Mouse (Mus musculus): ENCODE data around the gene 2610528A11Rik.

2610528A11Rik gene

GRCm38 (mm10) chr14:37094436-37094835, 19.4 kb downstream of the 2610528A11Rik start:
- DNase-seq (ENCODE audit: low read depth, low spot score), result no peak

GRCm38 (mm10) chr14:37083755-37084154, 30.1 kb downstream of the 2610528A11Rik start:
- DNase-seq (ENCODE audit: low read depth, low spot score), result no peak

- no peak for DNase-seq (ENCODE audit: low read depth, low spot score)
Measured at GRCm38 (mm10) chr14:37080724-37081123, 33.1 kb downstream of the 2610528A11Rik start.

- DNase-seq (ENCODE audit: low read depth, low spot score), result peak; percentile 6
Measured at GRCm38 (mm10) chr14:37068516-37068915, 45.3 kb downstream of the 2610528A11Rik start.

GRCm38 (mm10) chr14:37067629-37068028, 46.2 kb downstream of the 2610528A11Rik start, which contains the start of gene Lrit2:
TSS of gene Lrit2 (plus strand) at chr14:37067929.
- no peak for DNase-seq (ENCODE audit: low read depth, low spot score)

- no peak for DNase-seq (ENCODE audit: low read depth, low spot score)
Measured at GRCm38 (mm10) chr14:37066636-37067035, 47.2 kb downstream of the 2610528A11Rik start.

GRCm38 (mm10) chr14:37064849-37065248, 49.0 kb downstream of the 2610528A11Rik start:
- no peak for DNase-seq (ENCODE audit: low read depth, low spot score)
